Mouse (Mus musculus) myocyte (in vitro differentiated cells): ENCODE data around the gene Topbp1.

Source experiments
- E2F4 ChIP-seq: IDR thresholded peaks from one replicate; pipeline ENCODE4 v1.6.1; 2011; ENCODE audit warnings: mild to moderate bottlenecking, control low read depth, moderate library complexity; ENCODE audit not compliant: insufficient read depth
- MYOG ChIP-seq, 3 experiments: IDR thresholded peaks; one replicate each; pipeline ENCODE4 v1.6.1; 2011; ENCODE audit warnings: control low read depth in 2 of 3, low read depth in 2 of 3, mild to moderate bottlenecking in 2 of 3; ENCODE audit not compliant: insufficient read length in 2 of 3, control insufficient read depth in 1 of 3, insufficient read depth in 1 of 3
- POLR2A ChIP-seq: IDR thresholded peaks from one replicate; pipeline ENCODE4 v1.6.1; 2011; ENCODE audit warnings: low read depth, mild to moderate bottlenecking, control low read depth, moderate library complexity; ENCODE audit not compliant: insufficient read length

DNA sequence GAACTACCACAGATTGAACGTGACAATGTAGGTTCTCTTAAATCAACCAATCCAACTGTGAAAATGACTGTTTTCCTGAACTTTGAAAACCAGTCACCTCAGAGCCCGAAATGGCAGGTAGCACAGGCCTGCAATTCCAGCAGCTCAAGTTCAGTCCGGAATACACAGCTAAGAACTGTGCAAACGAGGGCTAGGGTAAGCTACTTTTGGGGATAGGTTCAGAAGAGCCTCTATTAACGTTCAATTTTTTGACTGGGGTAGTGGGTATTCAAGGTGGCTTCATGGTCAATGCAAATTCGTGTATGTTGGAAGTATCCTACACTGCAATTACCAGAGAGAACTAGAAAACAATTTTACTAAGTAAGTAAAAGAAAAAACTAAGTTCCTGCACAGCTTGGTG, 58.1 kb downstream of the Topbp1 start:
- TF ChIP-seq POLR2A, result no peak
- TF ChIP-seq E2F4, result no peak
- TF ChIP-seq MYOG (IDR thresholded peaks at IDR 0.05; ENCODE audit: control insufficient read depth in 1 of 3, insufficient read depth in 1 of 3, insufficient read length in 2 of 3, low read depth in 2 of 3), result no peak
